Mouse (Mus musculus) telencephalon, adult 2 months (tissue): ENCODE measurements around the gene Scn10a.

Source experiments
- DNase-seq: peaks from one replicate; pipeline ENCODE4 v3.0.0-alpha.2; 2011; ENCODE audit warnings: low read depth, low spot score

Scn10a gene

DNA sequence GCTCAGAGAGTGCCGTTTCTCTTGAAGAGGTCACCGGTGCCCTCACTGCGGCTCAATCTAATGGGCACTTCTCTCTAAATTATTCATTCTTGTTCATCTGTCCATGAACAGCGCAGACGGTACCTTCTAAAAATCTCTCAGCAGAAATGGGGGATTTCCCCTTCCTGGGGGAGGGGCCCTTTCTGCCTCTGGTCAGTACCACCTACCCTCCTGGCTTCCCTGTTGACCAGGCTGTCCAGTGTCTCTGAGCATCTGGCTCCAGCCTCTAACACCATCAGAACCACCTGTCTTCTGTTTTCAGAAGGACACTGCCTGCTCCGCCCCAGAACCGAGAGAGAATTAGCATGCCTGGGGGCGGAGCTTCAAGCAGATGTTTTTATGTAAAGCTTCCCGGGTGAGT is 143.4 kb downstream of the Scn10a start:
- no peak for DNase-seq

DNA sequence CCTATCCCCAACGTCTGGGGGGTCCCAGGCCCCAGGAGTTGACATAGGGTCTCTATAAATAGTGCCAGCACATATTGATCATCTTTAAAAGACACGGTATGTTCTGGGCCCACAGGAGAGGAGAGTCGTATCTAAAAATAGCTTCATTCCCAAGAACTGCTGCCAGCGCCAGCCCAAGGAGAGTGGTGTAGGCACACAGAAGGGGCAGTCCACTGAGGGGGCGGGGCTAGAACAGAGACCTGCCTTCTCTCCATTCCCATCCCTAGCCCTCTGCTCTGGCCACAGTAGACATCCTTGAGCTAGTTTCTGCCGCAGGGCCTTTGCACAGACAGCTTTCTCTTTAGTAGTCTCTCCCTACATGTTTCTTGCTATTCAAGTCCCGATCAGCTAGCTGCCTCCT is 144.8 kb downstream of the Scn10a start:
- no peak for DNase-seq

DNA sequence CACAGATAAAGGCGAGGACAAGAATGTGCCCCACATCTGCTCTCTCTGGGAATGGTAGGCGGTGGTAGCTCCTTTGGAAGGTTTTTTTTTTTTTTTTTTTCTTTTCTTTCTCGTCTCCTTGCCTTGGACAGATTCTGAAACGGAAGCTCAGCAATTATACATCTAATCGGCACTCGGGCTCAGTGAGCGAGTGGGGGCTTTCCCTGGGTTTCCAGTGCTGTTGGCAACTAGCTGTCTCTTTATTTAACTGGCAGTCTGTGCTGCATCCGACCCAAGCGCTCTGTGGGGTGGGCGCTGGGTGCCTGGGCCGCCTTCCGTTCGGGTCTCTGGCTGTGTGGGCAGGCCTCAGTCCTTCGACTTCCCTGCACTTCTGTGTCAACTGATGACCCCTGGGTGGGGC is 146.1 kb downstream of the Scn10a start:
- DNase-seq = no peak

DNA sequence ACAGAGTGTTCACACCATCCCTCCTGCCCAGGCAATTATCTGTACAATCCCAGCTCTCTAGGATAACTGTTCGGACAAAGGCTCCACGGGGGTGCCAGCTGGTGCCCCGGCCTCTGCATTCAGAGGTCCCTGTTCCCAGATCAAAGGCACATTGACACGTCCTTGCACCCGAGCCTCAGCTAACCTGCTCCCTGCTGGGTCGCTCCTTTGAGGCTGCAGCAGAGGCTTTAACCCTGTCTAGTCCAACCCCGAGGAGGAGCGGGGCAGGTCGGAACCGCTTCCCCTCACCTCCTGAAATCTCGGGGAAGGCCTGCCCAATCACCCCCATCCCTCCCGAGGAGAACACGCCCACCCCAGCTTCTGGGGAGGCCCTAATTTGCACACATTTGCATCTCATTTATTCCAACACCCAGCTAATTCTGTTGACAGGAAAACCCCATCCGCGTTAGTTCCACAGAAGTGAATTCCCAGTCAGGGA is 147.7 kb downstream of the Scn10a start:
- DNase-seq = no peak

DNA sequence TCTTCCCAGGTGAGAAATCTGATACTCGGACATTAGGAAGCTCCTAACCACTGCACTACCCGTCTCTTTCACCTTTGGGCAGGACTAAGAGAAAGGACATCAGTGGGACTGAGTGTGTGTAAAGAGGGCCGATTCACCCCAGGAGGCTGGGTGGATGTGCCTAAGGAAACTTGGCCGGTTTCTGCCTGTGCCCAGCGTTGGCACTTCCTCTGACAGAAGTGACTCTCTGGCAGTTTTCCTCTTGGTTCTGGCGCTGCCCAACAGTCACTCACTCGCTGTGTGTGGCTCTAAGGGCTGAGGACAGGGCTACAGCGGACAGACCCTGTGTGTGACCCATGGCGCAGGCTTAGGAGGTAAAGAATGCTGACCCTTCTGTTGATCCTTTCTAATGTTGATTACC is 148.5 kb downstream of the Scn10a start:
- no peak for DNase-seq

DNA sequence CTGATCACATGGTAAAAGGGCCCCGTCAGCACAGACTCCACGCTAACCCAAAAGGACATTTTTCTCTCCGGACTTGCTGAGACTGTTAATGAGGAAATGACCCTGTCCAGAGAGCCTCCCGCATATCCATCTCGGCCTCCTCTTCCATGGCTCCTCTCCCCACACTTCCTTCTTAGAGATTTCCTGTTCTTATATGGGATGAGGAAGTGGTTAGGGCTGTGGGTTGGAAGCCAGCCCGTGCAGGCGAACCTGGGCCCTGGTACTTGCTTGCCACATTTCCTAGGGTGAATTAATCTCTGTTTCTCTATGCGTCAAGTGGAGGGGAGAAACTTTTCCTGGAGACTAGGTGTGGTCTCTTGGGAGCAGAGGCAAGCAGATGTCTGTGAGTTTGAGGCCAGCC is 150.4 kb downstream of the Scn10a start:
- DNase-seq = no peak

DNA sequence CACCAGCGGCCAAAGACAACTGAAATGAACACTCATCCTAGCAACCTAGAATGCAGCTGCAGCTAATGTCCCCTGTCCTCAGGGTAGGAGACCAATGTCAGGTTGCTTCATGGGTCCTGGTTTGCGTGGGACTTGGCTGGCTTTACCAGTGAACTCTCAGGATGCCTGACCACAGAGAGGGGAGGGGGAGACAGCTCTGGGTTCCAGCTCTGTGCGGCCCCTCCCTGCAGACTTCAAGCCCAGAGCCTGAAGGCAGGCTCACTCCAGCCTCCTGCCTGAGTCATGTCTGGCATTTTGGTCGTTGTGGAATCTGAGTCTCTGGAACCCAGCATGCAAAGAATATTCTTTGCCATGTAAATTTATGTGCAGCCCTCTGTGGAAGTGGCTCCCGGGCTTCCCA is 151.3 kb downstream of the Scn10a start:
- no peak for DNase-seq

DNA sequence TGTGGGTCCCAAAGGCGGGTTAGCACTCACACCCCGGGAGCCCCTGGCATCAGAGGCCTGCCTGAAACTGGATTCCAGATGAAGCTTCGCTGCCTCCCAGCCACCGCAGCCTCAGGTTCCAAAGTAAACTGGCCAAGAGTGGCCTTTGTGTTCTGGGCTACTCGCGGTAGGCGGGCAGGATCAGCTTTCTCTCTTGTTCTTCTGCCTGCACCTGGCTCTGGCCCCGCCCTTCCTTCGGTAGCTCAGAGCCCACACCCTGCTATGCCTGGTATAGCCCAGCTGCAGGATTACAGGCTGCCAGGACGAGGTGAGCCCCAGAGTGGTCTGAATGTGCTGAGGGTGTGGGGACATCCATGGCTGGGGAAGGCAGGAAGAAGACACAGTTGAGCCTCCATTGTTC is 152.9 kb downstream of the Scn10a start:
- DNase-seq = no peak

DNA sequence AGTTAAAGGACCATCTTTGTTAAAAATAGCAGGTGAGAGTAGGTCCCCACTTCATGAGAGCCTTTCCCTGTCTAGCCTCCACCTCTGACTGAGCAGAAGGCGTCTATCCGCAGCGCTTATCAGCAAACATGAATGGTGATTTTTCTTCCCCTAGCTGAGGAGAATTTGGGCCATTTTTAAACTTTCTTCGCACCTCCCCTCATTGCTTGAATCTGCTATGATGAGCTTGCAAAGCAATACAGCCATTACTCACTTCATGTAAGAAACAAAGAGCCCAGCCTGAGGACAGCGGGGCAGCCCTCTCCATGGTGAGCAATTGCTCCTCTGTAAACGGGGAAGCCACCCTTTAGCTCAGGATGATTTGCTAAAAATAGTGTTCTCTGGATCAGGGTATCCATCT is 154.3 kb downstream of the Scn10a start:
- peak; percentile 40 for DNase-seq

DNA sequence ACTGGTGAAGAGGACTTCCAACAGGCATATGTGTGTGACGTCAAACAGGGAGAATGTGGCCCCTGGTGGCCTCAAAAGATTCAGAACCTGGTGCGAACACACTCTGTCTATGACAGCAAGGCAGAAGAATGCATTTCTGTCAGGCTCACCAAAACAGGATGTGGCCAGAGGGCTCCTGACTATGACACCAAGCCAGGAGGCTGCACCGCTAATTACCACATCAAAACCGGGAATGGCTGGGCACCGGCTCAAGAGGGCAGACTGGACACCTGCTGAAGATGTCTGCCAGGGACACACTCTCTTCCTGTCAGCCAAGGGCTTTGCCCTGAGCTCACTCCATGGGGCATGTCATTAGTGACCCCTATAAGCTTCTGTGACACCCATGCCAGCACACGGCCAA is 155.5 kb downstream of the Scn10a start:
- DNase-seq = no peak

DNA sequence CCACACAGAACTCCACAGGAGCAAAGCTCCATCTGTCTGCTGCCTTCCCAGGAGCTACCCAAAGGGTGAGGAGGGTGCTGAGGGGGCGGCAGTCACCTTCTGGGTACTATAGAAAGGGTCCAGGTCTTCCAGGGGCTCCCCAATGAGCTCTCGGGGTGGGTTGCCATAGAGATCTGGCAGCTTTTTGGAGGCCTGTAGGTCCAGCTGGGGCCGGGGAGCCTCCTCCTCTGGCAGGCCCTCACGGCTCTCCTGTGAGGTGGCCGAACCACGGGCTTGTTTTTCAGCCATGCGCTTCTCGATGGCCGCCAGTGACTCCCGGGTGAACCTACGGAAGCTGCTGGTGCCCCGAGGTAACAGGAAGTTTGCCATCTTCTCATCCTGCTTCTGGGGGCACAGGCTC is 156.9 kb downstream of the Scn10a start:
- DNase-seq = no peak

DNA sequence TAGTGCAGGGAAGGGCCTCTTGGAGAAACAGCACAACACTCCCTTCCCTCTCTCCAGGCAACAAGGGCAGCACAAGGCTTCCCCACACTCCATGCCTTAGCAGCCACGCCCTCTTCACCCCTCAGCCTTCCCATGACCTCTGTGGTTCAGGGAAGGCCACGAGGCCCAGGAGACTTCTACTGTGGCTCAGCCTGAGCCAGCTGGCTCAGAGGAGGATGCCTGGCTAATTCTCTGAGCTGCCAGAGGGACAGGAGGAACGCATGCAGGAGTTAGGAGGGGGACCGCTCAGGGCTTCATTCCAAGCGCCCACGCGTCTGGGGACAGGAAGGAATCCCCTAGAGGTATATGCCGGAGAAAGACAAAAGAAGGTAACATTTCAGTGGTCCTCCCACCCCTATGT is 157.4 kb downstream of the Scn10a start:
- DNase-seq = no peak

DNA sequence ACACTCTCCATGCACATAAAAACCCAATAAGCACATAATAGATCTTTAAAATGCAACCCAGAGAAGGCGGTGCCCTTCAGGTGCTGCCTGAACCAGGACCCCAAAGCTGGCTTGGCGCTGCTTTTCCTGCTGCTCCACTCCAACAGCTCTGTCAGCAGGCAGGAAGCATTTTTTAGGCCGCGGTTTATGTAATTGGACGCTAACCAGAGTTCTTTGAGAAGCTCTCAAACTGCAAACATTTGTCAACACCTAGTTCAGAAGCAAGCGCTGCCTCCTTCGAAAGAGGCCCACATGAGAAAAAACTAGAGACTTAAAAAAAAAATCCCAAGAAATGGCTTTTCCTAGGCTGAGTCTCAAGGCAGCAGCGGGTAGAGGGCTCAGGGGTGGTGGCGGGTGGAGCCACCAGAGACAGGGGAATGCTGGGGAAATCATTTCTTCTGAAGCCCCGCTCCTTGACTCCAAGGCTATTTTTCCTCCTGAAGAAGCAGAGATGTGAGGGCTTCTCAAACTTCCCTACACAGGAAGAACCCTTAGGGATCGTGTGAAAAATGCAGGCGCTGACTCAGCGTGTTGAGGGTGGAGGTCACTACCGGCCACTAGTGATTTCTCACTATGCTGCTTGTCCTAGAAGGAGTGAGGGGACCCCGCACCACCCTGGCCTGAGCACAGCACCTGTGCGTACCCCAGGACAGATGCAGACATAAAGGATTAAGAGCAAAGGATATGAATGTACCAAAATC is 159.4 kb downstream of the Scn10a start:
- DNase-seq = peak; percentile 51
